Mouse (Mus musculus) CH12.LX (cell line): ENCODE data around the gene Farp1.

Source experiments
- CTCF ChIP-seq, 2 experiments: IDR thresholded peaks in 1 of 2; conservative IDR thresholded peaks in 1 of 2; 2 replicates each; pipeline ENCODE4 v1.5.1; 2011 to 2012; ENCODE audit warnings: low read depth in 2 of 2, low read length in 2 of 2, improper control_type of control experiment in 1 of 2, inconsistent platforms in 1 of 2, mild to moderate bottlenecking in 1 of 2, moderate library complexity in 1 of 2
- USF2 ChIP-seq: conservative IDR thresholded peaks from 2 replicates; pipeline ENCODE4 v1.6.1; 2011; ENCODE audit warnings: low read depth, low read length, improper control_type of control experiment

GRCm38 (mm10) chr14:121214636-121215257, 179.7 kb downstream of the Farp1 start:
- no peak for TF ChIP-seq USF2
- no peak for TF ChIP-seq CTCF (conservative IDR thresholded peaks at IDR 0.05 in 1 of 2, IDR thresholded peaks at IDR 0.05 in 1 of 2; ENCODE audit: low read depth in 2 of 2, low read length in 2 of 2)
